Mouse (Mus musculus) left cerebral cortex, postnatal 10 days (tissue): ENCODE measurements around the gene Cadps. TPM values are rescaled to one million over a fixed set of nuclear protein-coding genes. Genes with fewer than 3 reads are reported as not detected.

Experiments
- DNase-seq, 2 experiments: peaks; one replicate each; pipeline ENCODE4 v3.0.0; 2021 to 2022; ENCODE audit warnings: low spot score in 2 of 2, mixed read lengths in 1 of 2; ENCODE audit errors: extremely low spot score in 1 of 2
- intact Hi-C: fragments of 180-260 bp; cut with DNase I; formaldehyde crosslinking; loops from one replicate; pipeline ENCODE4 v1.15.1; 2025
- total RNA-seq, 2 experiments: library from RNA; stranded (reverse); gene quantifications; 2 replicates each; pipeline ENCODE4 v1.2.3; 2021

Gene Cadps
- total RNA-seq, 2 experiments from 2014 or later, result 227 to 236 TPM

GRCm38 (mm10) chr14:12436903-12437368, 385.9 kb downstream of the Cadps start:
- peak; percentile 30 to 39 for DNase-seq
- intact Hi-C loops, result no loop called here

- no peak for DNase-seq
- intact Hi-C loops, result no loop called here
These were observed 394.7 kb downstream of the Cadps start for GRCm38 (mm10) chr14:12428021-12428654.

- no peak for DNase-seq
These were observed 397.6 kb downstream of the Cadps start for GRCm38 (mm10) chr14:12425311-12425710.

GRCm38 (mm10) chr14:12410276-12410675, 412.6 kb downstream of the Cadps start:
- intact Hi-C loops, result no loop called here
- DNase-seq, result no peak

More at GRCm38 (mm10) chr14:12425311-12425710, 397.6 kb downstream of the Cadps start:
- intact Hi-C loops, result no loop called here

- DNase-seq, result no peak
- intact Hi-C loops, result loop anchor here (5.0 kb wide), 1 partner anchor 122 kb away; no protein-coding TSS in a partner anchor
These were observed 413.1 kb downstream of the Cadps start for GRCm38 (mm10) chr14:12409811-12410210.

GRCm38 (mm10) chr14:12406588-12406987, 416.3 kb downstream of the Cadps start:
- no peak for DNase-seq
- intact Hi-C loops, result loop anchor here (5.0 kb wide), 1 partner anchor 126 kb away; no protein-coding TSS in a partner anchor

- no peak for DNase-seq
- intact Hi-C loops, result loop anchor here (5.0 kb wide), 1 partner anchor 127 kb away; no protein-coding TSS in a partner anchor
These were observed 417.7 kb downstream of the Cadps start for GRCm38 (mm10) chr14:12405201-12405600.

GRCm38 (mm10) chr14:12404724-12405123, 418.2 kb downstream of the Cadps start:
- intact Hi-C loops, result loop anchor here (5.0 kb wide), 1 partner anchor 128 kb away; no protein-coding TSS in a partner anchor
- DNase-seq, result no peak

- intact Hi-C loops, result no loop called here
These were observed 418.8 kb downstream of the Cadps start for GRCm38 (mm10) chr14:12404052-12404451.

GRCm38 (mm10) chr14:12400116-12400515, 422.8 kb downstream of the Cadps start:
- intact Hi-C loops, result no loop called here
- DNase-seq, result no peak

More at GRCm38 (mm10) chr14:12404052-12404451, 418.8 kb downstream of the Cadps start:
- no peak for DNase-seq

GRCm38 (mm10) chr14:12397561-12397960, 425.3 kb downstream of the Cadps start:
- DNase-seq, result no peak
- intact Hi-C loops, result no loop called here

GRCm38 (mm10) chr14:12394318-12394717, 428.6 kb downstream of the Cadps start:
- intact Hi-C loops, result no loop called here
- DNase-seq, result no peak

GRCm38 (mm10) chr14:12393271-12393861, 429.5 kb downstream of the Cadps start:
- intact Hi-C loops, result no loop called here

GRCm38 (mm10) chr14:12391167-12391566, 431.7 kb downstream of the Cadps start:
- DNase-seq, result no peak
- intact Hi-C loops, result no loop called here

More at GRCm38 (mm10) chr14:12393271-12393861, 429.5 kb downstream of the Cadps start:
- no peak for DNase-seq

GRCm38 (mm10) chr14:12388806-12389436, 434.0 kb downstream of the Cadps start:
- intact Hi-C loops, result no loop called here
- DNase-seq, result no peak

GRCm38 (mm10) chr14:12388192-12388795, 434.6 kb downstream of the Cadps start:
- DNase-seq, result no peak
- intact Hi-C loops, result no loop called here

- DNase-seq, result no peak
- intact Hi-C loops, result no loop called here
These were observed 435.7 kb downstream of the Cadps start for GRCm38 (mm10) chr14:12387176-12387575.

- DNase-seq, result no peak
- intact Hi-C loops, result no loop called here
These were observed 445.0 kb downstream of the Cadps start for GRCm38 (mm10) chr14:12377883-12378282.

- intact Hi-C loops, result no loop called here
- no peak for DNase-seq
These were observed 445.6 kb downstream of the Cadps start for GRCm38 (mm10) chr14:12377289-12377688.
